Mouse (Mus musculus) liver, postnatal 0 days (tissue): Measurements from ENCODE around the gene 5730409E04Rik. TPM values are rescaled to one million over a fixed set of nuclear protein-coding genes. Genes with fewer than 3 reads are reported as not detected.

ENCODE experiments used
- ATAC-seq: fragments of 200-750 bp; cut with Nextera tagmentation; 2 replicates; pipeline ENCODE4 v1.8.0; 2017; ENCODE audit warnings: mild to moderate bottlenecking, moderate library complexity
- DNase-seq: peaks from one replicate; pipeline ENCODE4 v3.0.0-alpha.2; 2016
- H3K27ac ChIP-seq: fragments of 300-500 bp; sonication (generic); 2 replicates; pipeline ENCODE4 v1.5.1; 2014; ENCODE audit warnings: antibody characterized with exemption, moderate library complexity, mild to moderate bottlenecking, low read depth
- H3K27me3 ChIP-seq: fragments of 300-500 bp; sonication (generic); 2 replicates; pipeline ENCODE4 v1.6.1; 2014; ENCODE audit warnings: low read length, control low read depth, mixed read lengths; ENCODE audit not compliant: insufficient read depth
- H3K36me3 ChIP-seq: fragments of 300-500 bp; sonication (generic); replicated peaks from 2 replicates; pipeline ENCODE4 v1.6.1; 2014; ENCODE audit warnings: mild to moderate bottlenecking, control low read depth, low read length, moderate library complexity, mixed read lengths; ENCODE audit not compliant: insufficient read depth
- H3K4me1 ChIP-seq: fragments of 300-500 bp; sonication (generic); 2 replicates; pipeline ENCODE4 v1.6.1; 2014; ENCODE audit warnings: antibody characterized with exemption, mild to moderate bottlenecking, control low read depth; ENCODE audit not compliant: insufficient read depth
- H3K4me2 ChIP-seq: fragments of 300-500 bp; sonication (generic); 2 replicates; pipeline ENCODE4 v1.6.1; 2014; ENCODE audit warnings: low read depth, mild to moderate bottlenecking, low read length, moderate library complexity, mixed read lengths
- H3K4me3 ChIP-seq: fragments of 300-500 bp; sonication (generic); 2 replicates; pipeline ENCODE4 v1.5.1; 2014; ENCODE audit warnings: low read depth, low read length
- H3K9ac ChIP-seq: fragments of 300-500 bp; sonication (generic); replicated peaks from 2 replicates; pipeline ENCODE4 v1.6.1; 2014; ENCODE audit warnings: mild to moderate bottlenecking, moderate library complexity
- H3K9me3 ChIP-seq: fragments of 300-500 bp; sonication (generic); 2 replicates; pipeline ENCODE4 v1.6.1; 2016; ENCODE audit warnings: mild to moderate bottlenecking, control low read depth, low read length, mixed read lengths
- CTCF ChIP-seq: sonication (generic); IDR thresholded peaks from 2 replicates; pipeline ENCODE4 v1.5.1; 2016; ENCODE audit warnings: antibody characterized with exemption, low read depth
- EP300 ChIP-seq: IDR thresholded peaks from 2 replicates; pipeline ENCODE4 v1.6.1; 2016; ENCODE audit warnings: antibody characterized with exemption, low read depth, mild to moderate bottlenecking
- WGBS: fragments of 180-500 bp; shearing (Covaris S2); extraction: QIAGEN DNeasy Blood & Tissue Kit; methylation state at CpG from one replicate; pipeline ENCODE4 v1.1.7; 2014; ENCODE audit not compliant: insufficient replicate concordance; 5-methylcytosine and 5-hydroxymethylcytosine counted together
- microRNA-seq: library from miRNA; unstranded; fragments of <30 nt; microRNA quantifications from one replicate; pipeline ENCODE4, GENCODE M21; 2016
- polyA plus RNA-seq: library from polyadenylated mRNA; unstranded; fragments of >200 nt; fragmentation: Nextera tagmentation; extraction: Ambion mirVana; gene quantifications from 2 replicates; pipeline ENCODE4 v1.2.1, GENCODE M21; 2015

Gene 5730409E04Rik
- polyA plus RNA-seq, 1 experiment from 2014 or later: 0.41 TPM

- TF ChIP-seq EP300: no peak
- no peak for TF ChIP-seq CTCF
- no peak for DNase-seq
- H3K4me3 ChIP-seq: no peak overlapping the region
- 0 out of 2 replicates have a peak, but pooled peaks cover 4% of the 10 kb centered on the region for H3K27me3 ChIP-seq
- H3K4me1 ChIP-seq: no peaks in the 10 kb centered on the region
- no peak overlapping the region for H3K9ac ChIP-seq
- ATAC-seq: no peak
- no peak overlapping the region for H3K4me2 ChIP-seq
- no peaks in the 10 kb centered on the region for H3K36me3 ChIP-seq
- no peaks in the 10 kb centered on the region for H3K9me3 ChIP-seq
- WGBS: 54% methylated on average over 4 of the region's 4 CpGs
- H3K27ac ChIP-seq: no peak overlapping the region
Measured at GRCm38 (mm10) chr4:126643815-126644214, 34.2 kb downstream of the 5730409E04Rik start.

GRCm38 (mm10) chr4:126644333-126644963 is 34.8 kb downstream of the 5730409E04Rik start:
- Histone ChIP-seq H3K4me2 (no peak overlapping the region), H3K4me1 (no peaks in the 10 kb centered on the region), H3K27me3 (0 out of 2 replicates have a peak, but pooled peaks cover 4% of the 10 kb centered on the region), H3K9ac (no peak overlapping the region), H3K27ac (no peak overlapping the region), H3K9me3 (no peaks in the 10 kb centered on the region), H3K4me3 (no peak overlapping the region), H3K36me3 (no peaks in the 10 kb centered on the region)
- TF ChIP-seq EP300 (no peak), CTCF (no peak)
- DNase-seq: no peak
- 77% methylated on average over 10 of the region's 10 CpGs for WGBS
- no peak for ATAC-seq

- TF ChIP-seq CTCF: no peak
- TF ChIP-seq EP300: no peak
- WGBS: 68% methylated on average over 24 of the region's 24 CpGs
- Histone ChIP-seq H3K27ac (no peak overlapping the region), H3K4me2 (no peak overlapping the region), H3K4me3 (no peak overlapping the region), H3K9ac (no peak overlapping the region), H3K9me3 (no peaks in the 10 kb centered on the region), H3K36me3 (no peaks in the 10 kb centered on the region), H3K27me3 (no peaks in the 10 kb centered on the region), H3K4me1 (no peaks in the 10 kb centered on the region)
- no peak for DNase-seq
- ATAC-seq: no peak
Measured at GRCm38 (mm10) chr4:126647996-126648910, 38.6 kb downstream of the 5730409E04Rik start.

GRCm38 (mm10) chr4:126653148-126653547 is 43.5 kb downstream of the 5730409E04Rik start:
- TF ChIP-seq CTCF: no peak
- TF ChIP-seq EP300: no peak
- Histone ChIP-seq H3K4me3 (no peak overlapping the region), H3K4me2 (no peak overlapping the region), H3K9ac (no peak overlapping the region), H3K36me3 (no peaks in the 10 kb centered on the region), H3K4me1 (no peaks in the 10 kb centered on the region), H3K27me3 (no peaks in the 10 kb centered on the region), H3K9me3 (no peaks in the 10 kb centered on the region), H3K27ac (no peak overlapping the region)
- WGBS: 65% methylated on average over 5 of the region's 5 CpGs
- DNase-seq (no peak), ATAC-seq (no peak)

GRCm38 (mm10) chr4:126655356-126655755 is 45.7 kb downstream of the 5730409E04Rik start:
- no peak for ATAC-seq
- WGBS: 9% methylated on average over 9 of the region's 9 CpGs

GRCm38 (mm10) chr4:126661249-126661648 is 51.6 kb downstream of the 5730409E04Rik start:
- Histone ChIP-seq H3K27ac (no peak overlapping the region), H3K9ac (no peak overlapping the region), H3K4me2 (no peak overlapping the region), H3K4me3 (no peak overlapping the region), H3K27me3 (no peaks in the 10 kb centered on the region), H3K9me3 (no peaks in the 10 kb centered on the region; the same call in 1 of the 2 replicates), H3K4me1 (no peaks in the 10 kb centered on the region), H3K36me3 (no peaks in the 10 kb centered on the region)
- DNase-seq (no peak), ATAC-seq (no peak)
- TF ChIP-seq CTCF: no peak
- WGBS: 70% methylated on average over 7 of the region's 7 CpGs

More at GRCm38 (mm10) chr4:126655356-126655755, 45.7 kb downstream of the 5730409E04Rik start:
- Histone ChIP-seq H3K4me1 (no peaks in the 10 kb centered on the region), H3K4me2 (no peak overlapping the region), H3K36me3 (no peaks in the 10 kb centered on the region), H3K4me3 (no peak overlapping the region), H3K27me3 (no peaks in the 10 kb centered on the region), H3K9ac (no peak overlapping the region), H3K9me3 (no peaks in the 10 kb centered on the region), H3K27ac (no peak overlapping the region)
- TF ChIP-seq EP300: no peak
- TF ChIP-seq CTCF: no peak
- peak; percentile 21 for DNase-seq

Small RNAs within 50 kb of the gene (microRNA-seq; reads per million reads assigned to microRNA genes)
- not detected for gene Mir7119

Other genes with a start within 250 kb of the 5730409E04Rik start
- 3.8 and 5.2 TPM in 2 replicates for gene Ago3, start 180.3 kb upstream of the 5730409E04Rik start, polyA plus RNA-seq
- 0.94 and 0.97 TPM in 2 replicates for gene Ago1, start 141.2 kb upstream of the 5730409E04Rik start, polyA plus RNA-seq
- gene Ago4, start 76.3 kb upstream of the 5730409E04Rik start, polyA plus RNA-seq: 0.38 and 0.63 TPM in 2 replicates
- 17.2 and 20.6 TPM in 2 replicates for gene Clspn, start 52.9 kb upstream of the 5730409E04Rik start, polyA plus RNA-seq
- 218 and 239 TPM in 2 replicates for gene Psmb2, start 67.8 kb downstream of the 5730409E04Rik start, polyA plus RNA-seq
- gene Tfap2e, start 126.4 kb downstream of the 5730409E04Rik start, polyA plus RNA-seq: not detected in 2 replicates
- gene Ncdn, start 143.6 kb downstream of the 5730409E04Rik start, polyA plus RNA-seq: 4.2 and 4.8 TPM in 2 replicates
- gene AU040320, start 143.7 kb downstream of the 5730409E04Rik start, polyA plus RNA-seq: 8.5 and 9.5 TPM in 2 replicates